Mouse (Mus musculus): ENCODE data around the gene Borcs8.

- TF ChIP-seq CTCF (IDR thresholded peaks at IDR 0.05; ENCODE audit: low read depth) (no peak), EP300 (IDR thresholded peaks at IDR 0.05; ENCODE audit: low read depth) (no peak)
These were observed 26.8 kb upstream of the Borcs8 start for GRCm38 (mm10) chr8:70112401-70113016.

Data from liver, embryonic 14.5 days (tissue).